Mouse (Mus musculus): ENCODE data around the gene Slx4ip. TPM values are rescaled to one million over a fixed set of nuclear protein-coding genes. Genes with fewer than 3 reads are reported as not detected.

Gene Slx4ip
- polyA plus RNA-seq, 1 experiment from 2014 or later, result 6.1 TPM

Other genes with a start within 250 kb of the Slx4ip start
- 10.3 and 10.4 TPM in 2 replicates for gene Snap25, start 177.8 kb upstream of the Slx4ip start, polyA plus RNA-seq (2014; fragmentation: Nextera tagmentation; extraction: Ambion mirVana)
- gene AL731706.2, start 5.5 kb upstream of the Slx4ip start, polyA plus RNA-seq (2014; fragmentation: Nextera tagmentation; extraction: Ambion mirVana), result 31.6 and 48.3 TPM in 2 replicates
- 32.2 and 39.3 TPM in 2 replicates for gene AL731706.1, start 171 bp downstream of the Slx4ip start, polyA plus RNA-seq (2014; fragmentation: Nextera tagmentation; extraction: Ambion mirVana)
- gene Mkks, start 171 bp downstream of the Slx4ip start, polyA plus RNA-seq (2014; fragmentation: Nextera tagmentation; extraction: Ambion mirVana), result 12.3 and 13.8 TPM in 2 replicates
- 25.1 and 27.5 TPM in 2 replicates for gene Jag1, start 225.4 kb downstream of the Slx4ip start, polyA plus RNA-seq (2014; fragmentation: Nextera tagmentation; extraction: Ambion mirVana)